Mouse (Mus musculus): ENCODE measurements at regions not wholly inside any gene's neighbourhood (a gene's known extent, or its start where the extent isn't known, plus 50 kb on each side); places are given as distances from the start of the nearest gene placed in this dataset.

GRCm38 (mm10) chr5:53329591-53329990, 62.7 kb downstream of the Smim20 start:
- DNase-seq (ENCODE audit: low spot score), result no peak

GRCm38 (mm10) chr5:53336704-53337103, 69.8 kb downstream of the Smim20 start:
- no peak for DNase-seq (ENCODE audit: low spot score)

GRCm38 (mm10) chr5:53337816-53338215, 70.9 kb downstream of the Smim20 start:
- DNase-seq (ENCODE audit: low spot score), result no peak

GRCm38 (mm10) chr5:53345164-53345563, 78.3 kb downstream of the Smim20 start:
- no peak for DNase-seq (ENCODE audit: low spot score)

- DNase-seq (ENCODE audit: low spot score), result peak; percentile 64
Measured at GRCm38 (mm10) chr5:53346028-53346427, 79.1 kb downstream of the Smim20 start.

GRCm38 (mm10) chr5:53346756-53347155, 79.9 kb downstream of the Smim20 start:
- no peak for DNase-seq (ENCODE audit: low spot score)

- no peak for DNase-seq (ENCODE audit: low spot score)
Measured at GRCm38 (mm10) chr5:53352852-53353251, 86.0 kb downstream of the Smim20 start.

GRCm38 (mm10) chr5:53354296-53354695, 87.4 kb downstream of the Smim20 start:
- no peak for DNase-seq (ENCODE audit: low spot score)

GRCm38 (mm10) chr5:53355069-53355468, 88.2 kb downstream of the Smim20 start:
- peak; percentile 79 for DNase-seq (ENCODE audit: low spot score)

GRCm38 (mm10) chr5:53357086-53357608, 90.3 kb downstream of the Smim20 start:
- DNase-seq (ENCODE audit: low spot score), result no peak

GRCm38 (mm10) chr5:53358181-53358580, 91.3 kb downstream of the Smim20 start:
- no peak for DNase-seq (ENCODE audit: low spot score)

- no peak for DNase-seq (ENCODE audit: low spot score)
Measured at GRCm38 (mm10) chr5:53359887-53360286, 93.0 kb downstream of the Smim20 start.

- DNase-seq (ENCODE audit: low spot score), result no peak
Measured at GRCm38 (mm10) chr5:53361295-53361694, 94.4 kb downstream of the Smim20 start.

GRCm38 (mm10) chr5:53363898-53364297, 97.0 kb downstream of the Smim20 start:
- no peak for DNase-seq (ENCODE audit: low spot score)

GRCm38 (mm10) chr5:53366882-53367561, 98.9 kb upstream of the Rbpj start:
- DNase-seq (ENCODE audit: low spot score), result no peak

- no peak for DNase-seq (ENCODE audit: low spot score)
Measured at GRCm38 (mm10) chr5:53370272-53370671, 95.7 kb upstream of the Rbpj start.

- peak; percentile 79 for DNase-seq (ENCODE audit: low spot score)
Measured at GRCm38 (mm10) chr5:53371638-53372037, 94.3 kb upstream of the Rbpj start.

GRCm38 (mm10) chr5:53373315-53373714, 92.6 kb upstream of the Rbpj start:
- DNase-seq (ENCODE audit: low spot score), result no peak

GRCm38 (mm10) chr5:53376856-53377255, 89.1 kb upstream of the Rbpj start:
- peak; percentile 44 for DNase-seq (ENCODE audit: low spot score)

- DNase-seq (ENCODE audit: low spot score), result no peak
Measured at GRCm38 (mm10) chr5:53377698-53378097, 88.3 kb upstream of the Rbpj start.

GRCm38 (mm10) chr5:53378106-53378505, 87.8 kb upstream of the Rbpj start:
- DNase-seq (ENCODE audit: low spot score), result no peak

GRCm38 (mm10) chr5:53378599-53378998, 87.4 kb upstream of the Rbpj start:
- no peak for DNase-seq (ENCODE audit: low spot score)

GRCm38 (mm10) chr5:53379612-53380011, 86.3 kb upstream of the Rbpj start:
- peak; percentile 48 for DNase-seq (ENCODE audit: low spot score)

GRCm38 (mm10) chr5:53380203-53380602, 85.7 kb upstream of the Rbpj start:
- no peak for DNase-seq (ENCODE audit: low spot score)

All from urinary bladder, postnatal 14 days (tissue).